Mouse (Mus musculus) limb, embryonic 11.5 days (tissue): ENCODE data around the gene Trem2. TPM values are rescaled to one million over a fixed set of nuclear protein-coding genes. Genes with fewer than 3 reads are reported as not detected.

Source experiments
- ATAC-seq: fragments of 200-750 bp; cut with Nextera tagmentation; 2 replicates; pipeline ENCODE4 v1.8.0; 2017; ENCODE audit warnings: low read depth; ENCODE audit not compliant: insufficient number of reproducible peaks, low FRiP score, low TSS enrichment
- DNase-seq: peaks from one replicate; pipeline ENCODE4 v3.0.0-alpha.2; 2015; ENCODE audit warnings: low spot score
- H3K27ac ChIP-seq: fragments of 300-500 bp; sonication (generic); replicated peaks from 2 replicates; pipeline ENCODE4 v1.5.1; 2014; ENCODE audit warnings: low read depth, mild to moderate bottlenecking, low read length
- H3K27me3 ChIP-seq: fragments of 300-500 bp; sonication (generic); 2 replicates; pipeline ENCODE4 v1.6.1; 2014; ENCODE audit warnings: mild to moderate bottlenecking, low read length, mixed read lengths; ENCODE audit not compliant: control insufficient read depth, insufficient read depth
- H3K36me3 ChIP-seq: fragments of 300-500 bp; sonication (generic); 2 replicates; pipeline ENCODE4 v1.6.1; 2014; ENCODE audit warnings: mild to moderate bottlenecking, low read length, moderate library complexity, mixed read lengths; ENCODE audit not compliant: control insufficient read depth, insufficient read depth
- H3K4me1 ChIP-seq: fragments of 300-500 bp; sonication (generic); 2 replicates; pipeline ENCODE4 v1.6.1; 2014; ENCODE audit warnings: low read length, mixed read lengths; ENCODE audit not compliant: control insufficient read depth, insufficient read depth
- H3K4me2 ChIP-seq: fragments of 300-500 bp; sonication (generic); 2 replicates; pipeline ENCODE4 v1.6.1; 2014; ENCODE audit warnings: low read depth, mild to moderate bottlenecking, moderate library complexity; ENCODE audit not compliant: severe bottlenecking
- H3K4me3 ChIP-seq: fragments of 300-500 bp; sonication (generic); 2 replicates; pipeline ENCODE4 v1.5.1; 2014; ENCODE audit warnings: low read depth, low read length
- H3K9ac ChIP-seq: fragments of 300-500 bp; sonication (generic); 2 replicates; pipeline ENCODE4 v1.6.1; 2014; ENCODE audit warnings: mild to moderate bottlenecking, low read length
- H3K9me3 ChIP-seq: fragments of 300-500 bp; sonication (generic); 2 replicates; pipeline ENCODE4 v1.6.1; 2016; ENCODE audit warnings: low read length; ENCODE audit not compliant: control insufficient read depth
- WGBS: fragments of 180-500 bp; shearing (Covaris S2); extraction: QIAGEN DNeasy Blood & Tissue Kit; methylation state at CpG from one replicate; pipeline ENCODE4 v1.1.7; 2014; 5-methylcytosine and 5-hydroxymethylcytosine counted together
- polyA plus RNA-seq: library from polyadenylated mRNA; unstranded; fragments of >200 nt; fragmentation: Nextera tagmentation; extraction: Ambion mirVana; gene quantifications from 2 replicates; pipeline ENCODE4 v1.2.1, GENCODE M21; 2014

Gene Trem2
- polyA plus RNA-seq, 1 experiment from 2014 or later: 0.88 TPM

DNA sequence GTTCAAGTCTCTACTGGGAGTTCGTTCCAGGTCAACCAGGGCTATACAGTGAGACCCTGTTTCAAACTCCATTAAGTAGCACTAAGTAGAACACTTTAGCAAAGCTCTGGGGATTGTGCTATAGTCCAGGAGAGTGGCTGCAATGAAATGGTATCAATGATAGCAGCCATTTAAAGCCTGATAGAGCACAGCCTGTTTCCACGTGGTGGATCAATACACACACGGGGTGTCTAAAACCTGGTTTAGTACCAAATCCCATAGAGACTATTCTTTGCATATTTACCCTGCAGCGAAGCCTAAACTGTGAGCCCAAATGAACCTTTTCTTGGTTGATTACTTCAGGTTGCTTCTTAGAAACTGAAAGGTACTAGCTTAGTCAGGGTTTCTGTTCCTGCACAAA lies 55.5 kb downstream of the Trem2 start:
- ATAC-seq (no peak), DNase-seq (no peak)
- H3K4me3 ChIP-seq: no peak overlapping the region
- H3K27me3 ChIP-seq: no peaks in the 10 kb centered on the region
- H3K9ac ChIP-seq: no peak overlapping the region
- H3K27ac ChIP-seq: no peak overlapping the region
- peaks cover 12% of the 10 kb centered on the region for H3K36me3 ChIP-seq
- no peaks in the 10 kb centered on the region for H3K4me1 ChIP-seq
- H3K9me3 ChIP-seq: no peaks in the 10 kb centered on the region
- 89% methylated on average over 4 of the region's 4 CpGs for WGBS
- H3K4me2 ChIP-seq: no peak overlapping the region

DNA sequence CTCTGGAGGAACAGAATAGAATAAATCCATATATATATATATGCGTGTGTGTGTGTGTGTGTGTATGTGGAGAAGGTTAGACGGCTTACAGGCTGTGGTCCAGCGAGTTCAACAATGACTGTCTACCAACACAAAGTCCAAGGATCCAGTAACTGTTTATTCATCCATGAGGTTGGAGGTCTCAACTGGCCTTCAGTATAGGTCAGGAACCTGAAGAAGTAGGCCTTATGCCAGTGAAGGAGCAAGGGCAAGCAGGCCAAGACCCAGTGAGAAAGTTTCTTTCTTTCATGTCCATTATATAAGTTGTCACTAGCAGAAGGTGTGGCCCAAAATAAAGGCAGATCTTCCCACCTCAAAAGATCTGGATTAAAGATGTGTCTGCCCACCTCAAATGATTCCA lies 56.5 kb downstream of the Trem2 start:
- Histone ChIP-seq H3K4me2 (no peak overlapping the region), H3K9me3 (no peaks in the 10 kb centered on the region), H3K27me3 (no peaks in the 10 kb centered on the region), H3K4me1 (0 out of 2 replicates have a peak, but pooled peaks cover 4% of the 10 kb centered on the region), H3K9ac (no peak overlapping the region), H3K27ac (no peak overlapping the region), H3K36me3 (peaks cover 11% of the 10 kb centered on the region), H3K4me3 (no peak overlapping the region)
- no peak for DNase-seq
- no peak for ATAC-seq
- WGBS: 96% methylated on average over 3 of the region's 3 CpGs

Other genes starting within 250 kb of the Trem2 start
- gene 9830107B12Rik, start 200.1 kb upstream of the Trem2 start, polyA plus RNA-seq: not detected in 2 replicates
- not detected in 2 replicates for gene A530064D06Rik, start 179.1 kb upstream of the Trem2 start, polyA plus RNA-seq
- gene Trem1, start 113.6 kb upstream of the Trem2 start, polyA plus RNA-seq: 0.13 TPM in 1 of 2 replicates, not detected in the other
- gene Trem3, start 98.6 kb upstream of the Trem2 start, polyA plus RNA-seq: not detected in 2 replicates
- 0.16 and 0.31 TPM in 2 replicates for gene Treml4, start 82.1 kb upstream of the Trem2 start, polyA plus RNA-seq
- 0.04 and 0.13 TPM in 2 replicates for gene Treml2, start 46.9 kb upstream of the Trem2 start, polyA plus RNA-seq
- 0.09 and 0.18 TPM in 2 replicates for gene B430306N03Rik, start 30.3 kb upstream of the Trem2 start, polyA plus RNA-seq
- gene Treml1, start 13.5 kb downstream of the Trem2 start, polyA plus RNA-seq: 2.0 and 2.7 TPM in 2 replicates
- 30.5 and 31.2 TPM in 2 replicates for gene Nfya, start 63.5 kb downstream of the Trem2 start, polyA plus RNA-seq
- gene Oard1, start 63.6 kb downstream of the Trem2 start, polyA plus RNA-seq: 71.6 and 75.0 TPM in 2 replicates
- gene Apobec2, start 86.5 kb downstream of the Trem2 start, polyA plus RNA-seq: 1.5 and 2.2 TPM in 2 replicates
- 0.50 and 0.63 TPM in 2 replicates for gene Tspo2, start 105.1 kb downstream of the Trem2 start, polyA plus RNA-seq
- gene Unc5cl, start 108.5 kb downstream of the Trem2 start, polyA plus RNA-seq: 0.13 and 0.33 TPM in 2 replicates